Mouse (Mus musculus) testis, adult 2 months (tissue): ENCODE results near the gene Apol7a.

Experiments
- CTCF ChIP-seq: fragments of 200-500 bp; IDR thresholded peaks from 2 replicates; pipeline ENCODE4 v1.5.1; 2012; ENCODE audit warnings: low read depth, mild to moderate bottlenecking, inconsistent platforms, low read length, moderate library complexity; ENCODE audit not compliant: control insufficient read depth, insufficient read depth, insufficient replicate concordance
- POLR2A ChIP-seq: fragments of 200-500 bp; IDR thresholded peaks from 2 replicates; pipeline ENCODE4 v1.6.1; 2012; ENCODE audit warnings: low read depth, mild to moderate bottlenecking, inconsistent platforms, low read length, moderate library complexity; ENCODE audit not compliant: control insufficient read depth

- TF ChIP-seq CTCF (no peak), POLR2A (no peak)
Observed at GRCm38 (mm10) chr15:77365700-77366570, 33.0 kb downstream of the Apol7a start.
